Mouse (Mus musculus): ENCODE results near the gene Vmn1r48.
"Not testable (repeated sequence)": the region's sequence is repeated elsewhere in the genome, so short reads cannot be mapped to it uniquely, and the experiment has no call there.

The Vmn1r48 gene

GRCm38 (mm10) chr6:90036741-90037140, at the start of gene Vmn1r48:
Vmn1r48 (minus strand) TSS chr6:90036841.
- in situ Hi-C loops (cut with MboI, MseI): not testable (repeated sequence)

- in situ Hi-C loops (cut with MboI, MseI): no loop called here
Observed at GRCm38 (mm10) chr6:90078406-90078805, 41.8 kb upstream of the Vmn1r48 start, which contains the start of gene Vmn1r49. Vmn1r49 (minus strand) TSS chr6:90078506.

- in situ Hi-C loops (cut with MboI, MseI): not testable (repeated sequence)
Observed at GRCm38 (mm10) chr6:90015847-90016246, 20.8 kb downstream of the Vmn1r48 start, which contains the start of gene Vmn1r47. Vmn1r47 (plus strand) TSS chr6:90016147.

- in situ Hi-C loops (cut with MboI, MseI): no loop called here
Observed at GRCm38 (mm10) chr6:89985989-89986388, 50.7 kb downstream of the Vmn1r48 start.

Measured in T-helper 2 cell (primary cell).